Mouse (Mus musculus): ENCODE measurements around the gene Slc6a11. TPM values are rescaled to one million over a fixed set of nuclear protein-coding genes. Genes with fewer than 3 reads are reported as not detected.

Gene Slc6a11
- total RNA-seq, 1 experiment from 2014 or later = 0.18 TPM

DNA sequence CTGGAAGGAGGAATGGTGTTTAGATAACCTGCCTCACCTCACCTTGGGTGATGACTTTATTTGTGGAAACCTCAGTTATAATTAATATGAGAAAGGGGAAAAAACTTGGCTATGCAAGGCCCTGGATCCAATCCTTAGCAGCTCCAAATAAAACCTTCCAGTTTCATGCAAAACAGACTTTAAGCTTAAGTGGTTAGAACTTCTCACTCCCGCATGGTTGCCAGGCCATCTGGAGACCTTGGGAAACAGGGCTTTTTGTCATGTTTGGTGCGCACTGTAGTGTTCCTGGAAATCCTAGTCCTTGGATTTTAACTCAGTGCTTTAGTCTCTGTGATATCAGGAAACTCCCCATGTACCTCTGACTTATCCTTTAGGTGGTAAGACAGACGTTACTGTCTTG is 47.1 kb downstream of the Slc6a11 start:
- DNase-seq = no peak

- DNase-seq = no peak
Measured at GRCm38 (mm10) chr6:114182366-114183179, 51.5 kb downstream of the Slc6a11 start.

GRCm38 (mm10) chr6:114187121-114187520 is 56.1 kb downstream of the Slc6a11 start:
- DNase-seq = no peak

- no peak for DNase-seq
Measured at GRCm38 (mm10) chr6:114188869-114189268, 57.8 kb downstream of the Slc6a11 start.

GRCm38 (mm10) chr6:114195998-114196397 is 65.0 kb downstream of the Slc6a11 start:
- no peak for DNase-seq

DNA sequence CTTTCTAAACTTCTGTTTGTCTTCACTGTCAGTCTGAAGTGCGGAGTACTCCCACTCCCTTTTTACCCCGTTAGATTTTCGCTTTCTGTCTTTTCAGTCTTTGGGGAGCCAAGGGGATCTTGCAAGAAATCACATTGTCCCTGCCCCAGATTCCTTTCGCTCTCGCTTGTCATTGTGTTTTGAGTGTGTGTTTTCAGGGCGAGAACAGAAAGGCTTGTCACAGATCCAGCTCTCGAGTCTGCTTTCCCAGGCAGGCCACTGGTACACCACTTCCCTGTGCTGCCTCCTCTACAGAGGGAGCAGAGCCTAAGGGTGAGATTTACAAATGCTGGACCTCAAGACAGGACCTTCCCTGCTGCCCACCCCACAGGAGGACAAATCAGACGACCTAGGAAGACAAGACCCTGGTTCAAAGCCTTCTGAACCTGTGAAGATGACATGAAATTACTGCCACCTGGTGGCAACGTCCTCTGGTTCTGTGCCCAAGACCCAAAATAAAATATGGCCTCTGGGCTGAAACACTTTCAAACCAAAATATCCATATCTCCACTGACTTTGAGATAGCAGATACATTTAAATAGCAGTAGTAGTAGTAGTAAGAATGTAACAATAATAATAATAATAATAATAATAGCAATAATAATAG is 68.3 kb downstream of the Slc6a11 start:
- DNase-seq = no peak

DNA sequence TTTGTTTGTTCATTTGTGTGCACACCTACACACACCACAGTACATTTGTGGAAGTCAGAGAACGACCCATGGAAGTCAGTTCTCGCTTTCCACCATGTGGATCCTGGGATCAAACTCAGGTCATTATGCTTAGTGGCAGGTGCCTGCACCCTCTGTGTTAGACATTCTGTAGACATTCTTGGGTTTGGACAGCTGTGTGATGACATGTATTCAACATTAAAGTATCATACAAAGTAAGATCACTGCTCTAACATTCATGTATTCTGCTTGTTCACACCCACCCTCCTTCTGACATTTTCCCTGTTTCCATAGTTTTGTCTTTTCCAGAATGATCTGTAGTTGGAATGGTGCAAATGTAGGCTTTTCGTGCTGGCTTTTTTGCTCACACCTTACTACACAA is 73.5 kb downstream of the Slc6a11 start:
- no peak for DNase-seq

- no peak for DNase-seq
Measured at GRCm38 (mm10) chr6:114208296-114208695, 77.3 kb downstream of the Slc6a11 start.

GRCm38 (mm10) chr6:114214393-114214792 is 83.4 kb downstream of the Slc6a11 start:
- DNase-seq = no peak

- DNase-seq = no peak
Measured at GRCm38 (mm10) chr6:114216741-114217414, 85.8 kb downstream of the Slc6a11 start.

- no peak for DNase-seq
Measured at GRCm38 (mm10) chr6:114224399-114224798, 93.4 kb downstream of the Slc6a11 start.

- no peak for DNase-seq
Measured at GRCm38 (mm10) chr6:114227378-114227777, 96.3 kb downstream of the Slc6a11 start.

GRCm38 (mm10) chr6:114228196-114228595 is 97.2 kb downstream of the Slc6a11 start:
- DNase-seq = no peak

- no peak for DNase-seq
Measured at GRCm38 (mm10) chr6:114238892-114239644, 108.0 kb downstream of the Slc6a11 start.

GRCm38 (mm10) chr6:114245665-114246064 is 114.6 kb downstream of the Slc6a11 start:
- DNase-seq = no peak

GRCm38 (mm10) chr6:114250311-114250710 is 119.3 kb downstream of the Slc6a11 start:
- peak; percentile 68 for DNase-seq

DNA sequence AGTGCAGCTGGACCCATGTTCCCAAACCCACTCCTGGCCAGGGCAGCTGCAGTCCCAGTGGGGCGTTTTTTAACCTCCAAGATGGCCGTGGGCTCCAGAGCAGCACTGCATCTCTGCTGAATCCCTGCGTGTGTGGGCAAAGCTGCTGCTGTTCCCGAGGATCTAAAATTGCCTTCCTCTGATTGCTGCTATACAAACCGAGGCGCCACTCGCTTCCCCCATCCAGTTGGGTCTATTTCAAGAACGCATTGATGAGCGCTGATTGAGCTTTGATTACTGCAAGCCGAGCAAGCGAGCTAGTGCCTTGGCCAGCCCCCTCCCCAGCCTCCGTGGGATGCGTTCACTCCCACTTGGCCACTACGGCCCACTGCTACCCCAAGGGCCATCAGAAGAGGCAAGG is 123.9 kb downstream of the Slc6a11 start:
- DNase-seq = no peak

DNA sequence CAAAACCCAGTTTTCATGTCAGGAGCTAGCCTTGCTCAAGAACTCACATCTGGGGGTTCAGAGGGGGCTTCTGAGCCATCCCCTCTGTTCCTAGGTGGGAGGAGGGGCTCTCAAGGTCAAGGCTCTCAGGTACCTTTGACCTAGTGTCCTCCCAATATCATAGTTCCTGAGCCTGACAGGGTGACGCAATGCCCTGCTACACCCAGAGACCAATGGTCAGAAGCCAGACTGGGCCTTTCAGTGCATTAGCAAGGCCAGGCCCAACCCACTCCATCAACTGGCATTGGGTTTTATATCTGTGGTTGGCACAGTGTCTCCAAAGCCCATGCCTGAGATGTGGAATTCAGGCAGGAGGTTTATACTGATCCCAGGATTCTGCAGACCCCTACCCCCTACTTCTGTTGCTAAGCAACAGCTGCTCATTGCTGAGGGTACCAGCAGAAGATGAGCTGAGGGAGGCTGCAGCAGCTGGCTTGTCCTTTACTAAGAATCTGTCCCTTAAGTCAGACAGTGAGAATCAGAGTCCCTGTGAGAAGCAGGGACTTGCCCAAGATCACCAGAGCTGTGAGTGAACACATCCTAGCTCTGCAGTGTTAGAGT is 126.8 kb downstream of the Slc6a11 start:
- no peak for DNase-seq

- DNase-seq = no peak
Measured at GRCm38 (mm10) chr6:114258661-114259193, 127.7 kb downstream of the Slc6a11 start.

DNA sequence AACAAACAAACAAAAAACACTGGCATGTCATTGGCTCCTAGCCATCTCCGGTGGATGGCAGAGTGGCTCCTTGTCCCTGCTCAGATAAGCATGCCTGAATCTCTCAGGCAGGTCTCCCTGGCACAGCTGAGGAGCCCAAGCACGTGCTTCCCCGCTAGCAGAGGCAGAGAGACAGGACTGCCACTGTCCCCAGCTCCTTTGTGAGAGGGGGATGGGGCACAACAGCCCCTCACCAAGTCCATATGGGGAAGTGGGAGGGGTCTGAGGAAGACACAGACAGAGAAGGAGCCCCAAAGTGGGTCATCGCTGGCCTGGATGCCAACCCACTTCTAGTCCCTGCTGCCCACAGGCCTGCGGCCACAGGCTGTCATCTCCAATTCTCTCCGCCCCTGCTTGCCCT is 130.6 kb downstream of the Slc6a11 start:
- DNase-seq = no peak

DNA sequence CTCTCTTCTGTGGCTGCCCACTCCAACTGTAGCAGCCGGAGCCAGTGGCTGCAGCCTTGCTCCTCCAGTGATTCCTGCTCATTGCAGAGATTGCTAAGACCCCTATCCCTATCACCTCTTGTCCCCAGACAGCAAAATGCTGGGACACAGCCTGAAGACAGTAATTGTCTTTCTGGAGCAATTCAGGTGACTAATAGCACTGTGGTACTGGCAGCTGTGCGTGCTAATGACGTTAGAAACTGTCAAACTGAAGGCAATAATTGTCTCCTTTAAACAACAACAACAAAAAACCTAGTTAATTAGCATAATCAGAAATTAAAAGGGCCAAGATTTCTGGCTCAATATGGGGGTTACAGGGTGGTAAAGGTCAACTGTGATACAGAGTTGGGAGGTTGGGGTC is 133.0 kb downstream of the Slc6a11 start:
- no peak for DNase-seq

DNA sequence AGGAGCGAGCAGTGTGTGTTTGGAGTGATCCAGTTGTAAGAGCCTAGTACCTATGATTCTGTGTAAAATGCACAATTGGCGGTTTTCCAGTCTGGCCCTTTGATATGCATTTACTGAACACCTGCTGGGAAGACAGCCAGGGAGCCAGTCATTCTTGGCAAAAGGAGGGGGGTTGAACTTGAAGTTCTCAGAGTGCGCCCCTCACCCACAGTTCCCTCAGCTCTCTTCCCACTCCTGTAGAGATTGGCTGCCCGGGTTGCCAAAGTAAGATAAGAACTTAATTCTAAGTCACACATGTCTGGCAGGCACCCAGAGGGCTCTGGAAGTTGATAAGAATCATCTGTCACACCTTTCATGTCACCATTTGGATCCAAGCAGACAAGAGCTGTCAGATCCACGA is 133.4 kb downstream of the Slc6a11 start:
- no peak for DNase-seq

All from adrenal gland, postnatal 25 days (tissue).